Comparison of ENCODE assay signal across 9 mouse cellular contexts in the genomic region with DNA sequence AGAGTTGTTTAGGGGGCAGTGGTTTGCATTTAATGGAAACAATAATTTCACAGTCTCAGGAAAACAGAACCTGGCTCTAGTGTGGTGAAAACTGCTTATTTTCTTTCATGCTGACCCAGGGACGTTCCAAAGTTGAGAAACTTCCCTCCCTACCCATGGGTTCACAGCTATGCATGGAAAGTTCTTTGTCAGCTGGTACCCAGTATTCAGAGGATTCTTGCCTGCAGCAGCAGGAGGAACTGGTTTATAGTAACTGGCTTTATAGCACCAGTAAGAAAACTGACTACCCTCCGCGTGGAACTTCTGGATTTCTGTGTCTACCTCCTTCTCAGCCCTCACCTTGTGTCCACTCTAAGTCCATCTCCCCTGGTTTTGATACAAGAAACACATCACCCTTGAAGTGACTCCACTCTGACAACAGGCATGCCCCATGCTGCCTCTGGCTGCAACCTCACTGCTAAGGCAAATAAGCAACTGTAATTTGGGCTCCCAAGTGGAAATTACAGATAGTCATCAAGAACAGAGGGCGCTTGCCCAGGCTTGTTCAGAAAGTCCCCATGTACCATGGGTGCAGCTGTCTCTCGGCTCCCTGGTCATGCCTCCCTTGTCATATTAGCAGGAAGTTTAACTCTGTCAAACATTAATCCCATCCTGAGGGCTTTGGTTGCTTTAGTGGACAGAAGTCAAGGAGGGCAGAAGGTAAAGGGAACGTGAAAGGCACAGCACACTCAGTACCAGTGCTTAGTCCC.
DNase-seq lines count a peak whose midpoint lies in the region; ATAC-seq lines count a peak whose summit lies in the region.
"Had no signal": no experiment of that assay in that cellular context is flagged by ENCODE, and none has a peak within 500 bp of the region (broad histone marks: within the 10 kb centered on the region; RNA-seq: fewer than 3 reads in every experiment).

No protein-coding gene starts in this region.

- no peaks in the 10 kb centered on the region for H3K36me3 ChIP-seq in heart, embryonic 16.5 days (ENCODE audit: control insufficient read depth, insufficient read depth)
- no peaks in the 10 kb centered on the region for H3K36me3 ChIP-seq in intestine, embryonic 15.5 days
- H3K36me3 ChIP-seq in liver, embryonic 11.5 days (ENCODE audit: control insufficient read depth, insufficient read depth, low read length): no peaks in the 10 kb centered on the region
- no peaks in the 10 kb centered on the region for H3K36me3 ChIP-seq in stomach, embryonic 16.5 days (ENCODE audit: control insufficient read depth, insufficient read depth, low read length)

- H3K4me3 ChIP-seq in heart, embryonic 16.5 days (ENCODE audit: low read length): no peak overlapping the region
- H3K4me3 ChIP-seq in intestine, embryonic 15.5 days (replicated peaks): no peak overlapping the region
- H3K4me3 ChIP-seq in liver, embryonic 11.5 days (ENCODE audit: low read depth, low read length): no peak overlapping the region
- no peak overlapping the region for H3K4me3 ChIP-seq in stomach, embryonic 16.5 days (replicated peaks; ENCODE audit: low read length)

- H3K4me1 ChIP-seq in heart, embryonic 16.5 days (ENCODE audit: control insufficient read depth, insufficient read depth, low read length): peaks cover 2% of the 10 kb centered on the region; the same call in 1 of the 2 replicates
- H3K4me1 ChIP-seq in intestine, embryonic 15.5 days (replicated peaks): no peaks in the 10 kb centered on the region
- peaks cover 7% of the 10 kb centered on the region; the same call in 1 of the 2 replicates for H3K4me1 ChIP-seq in liver, embryonic 11.5 days (replicated peaks; ENCODE audit: control insufficient read depth, insufficient read depth, low read length)
- H3K4me1 ChIP-seq in stomach, embryonic 16.5 days (ENCODE audit: control insufficient read depth, insufficient read depth, low read length): peaks cover 17% of the 10 kb centered on the region

- no peak overlapping the region for H3K9ac ChIP-seq in heart, embryonic 16.5 days (ENCODE audit: low read length)
- no peak overlapping the region for H3K9ac ChIP-seq in intestine, embryonic 15.5 days
- no peak overlapping the region for H3K9ac ChIP-seq in liver, embryonic 11.5 days (ENCODE audit: low read depth, low read length)
- peak overlapping the region; percentile 14; the same call in 1 of the 2 replicates for H3K9ac ChIP-seq in stomach, embryonic 16.5 days (ENCODE audit: low read length)
- H3K9ac ChIP-seq: forebrain, postnatal 0 days had no signal

- no peak for DNase-seq in heart, postnatal 4 days
- DNase-seq in liver, embryonic 11.5 days (ENCODE audit: low spot score): no peak
- DNase-seq in left cerebral cortex, postnatal 36 days (ENCODE audit: low spot score in 2 of 2): no peak
- no peak for DNase-seq in thymus, postnatal 36 days
- DNase-seq: forebrain, postnatal 0 days had no signal

- H3K27ac ChIP-seq in heart, embryonic 16.5 days (ENCODE audit: low read length): 0 out of 2 replicates have a peak overlapping the region, but pooled peaks have one; percentile 5
- peak overlapping the region; percentile 64 for H3K27ac ChIP-seq in intestine, embryonic 15.5 days
- peak overlapping the region; percentile 53; the same call in 1 of the 2 replicates for H3K27ac ChIP-seq in liver, embryonic 11.5 days (ENCODE audit: low read depth, low read length)
- peak overlapping the region; percentile 88 for H3K27ac ChIP-seq in stomach, embryonic 16.5 days (ENCODE audit: low read length)

- no peak overlapping the region for H3K4me2 ChIP-seq in heart, embryonic 16.5 days (ENCODE audit: low read depth, low read length)
- H3K4me2 ChIP-seq in intestine, embryonic 15.5 days (replicated peaks): no peak overlapping the region; the same call in 1 of the 2 replicates
- H3K4me2 ChIP-seq in liver, embryonic 11.5 days: no peak overlapping the region
- no peak overlapping the region for H3K4me2 ChIP-seq in stomach, embryonic 16.5 days (ENCODE audit: low read depth, low read length)

- H3K9me3 ChIP-seq in heart, embryonic 16.5 days (replicated peaks; ENCODE audit: control insufficient read depth, low read length): no peaks in the 10 kb centered on the region
- H3K9me3 ChIP-seq in intestine, embryonic 15.5 days: no peaks in the 10 kb centered on the region
- no peaks in the 10 kb centered on the region for H3K9me3 ChIP-seq in liver, embryonic 11.5 days (ENCODE audit: control insufficient read depth, low read length)
- H3K9me3 ChIP-seq in stomach, embryonic 16.5 days (replicated peaks; ENCODE audit: control insufficient read depth, low read length): no peaks in the 10 kb centered on the region

- H3K27me3 ChIP-seq in heart, embryonic 16.5 days (ENCODE audit: control insufficient read depth, insufficient read depth, low read length): no peaks in the 10 kb centered on the region
- no peaks in the 10 kb centered on the region for H3K27me3 ChIP-seq in intestine, embryonic 15.5 days (replicated peaks)
- no peaks in the 10 kb centered on the region for H3K27me3 ChIP-seq in liver, embryonic 11.5 days (replicated peaks; ENCODE audit: control insufficient read depth, insufficient read depth, low read length)
- H3K27me3 ChIP-seq in stomach, embryonic 16.5 days (ENCODE audit: control insufficient read depth, insufficient read depth, low read length): no peaks in the 10 kb centered on the region

- 72% methylated on average over 6 of the region's 6 CpGs for WGBS in heart, embryonic 16.5 days
- WGBS in intestine, embryonic 15.5 days: 48% methylated on average over 6 of the region's 6 CpGs
- WGBS in liver, embryonic 11.5 days: 64% methylated on average over 6 of the region's 6 CpGs
- 48% methylated on average over 6 of the region's 6 CpGs for WGBS in stomach, embryonic 16.5 days

- intact Hi-C loops in left cerebral cortex, postnatal 36 days (cut with DNase I): no loop called here

- no peak for ATAC-seq in heart, embryonic 16.5 days (replicated peaks; ENCODE audit: extremely low read depth, insufficient read depth, low FRiP score)
- peak; percentile 94 for ATAC-seq in intestine, embryonic 15.5 days
- no peak; the same call in 1 of the 2 replicates for ATAC-seq in liver, embryonic 11.5 days (replicated peaks; ENCODE audit: low FRiP score)
- ATAC-seq in stomach, embryonic 16.5 days (ENCODE audit: insufficient read depth, low FRiP score): peak; percentile 89
- no peak for ATAC-seq in erythroid progenitor cell, adult 5-6 weeks (replicated peaks; ENCODE audit: low FRiP score, poor library complexity, severe bottlenecking)
- ATAC-seq: forebrain, postnatal 0 days had no signal

Comparison
In these comparisons a context has a peak if more than half of its experiments do, and no peak if none do; other contexts are left out.
1. ATAC-seq: peak in intestine, embryonic 15.5 days (single experiment) and stomach, embryonic 16.5 days (single experiment); none in heart, embryonic 16.5 days (single experiment), liver, embryonic 11.5 days (single experiment) and erythroid progenitor cell, adult 5-6 weeks (single experiment).
2. H3K27ac ChIP-seq: peak in every context shown above with its lines; median percentile 88 in stomach, embryonic 16.5 days; 64 in intestine, embryonic 15.5 days; 53 in liver, embryonic 11.5 days; 5 in heart, embryonic 16.5 days.